Mouse (Mus musculus): ENCODE measurements around the gene Cnpy4.

The Cnpy4 gene

GRCm38 (mm10) chr5:138186950-138187638 lies at the start of gene Cnpy4, which contains the start of gene Taf6:
Gene Cnpy4, plus strand, starts transcription at chr5:138187485.
Gene Taf6, minus strand, starts transcription at chr5:138187451.
- DNase-seq (ENCODE audit: low spot score in 2 of 2) = peak; percentile 45 to 78

- DNase-seq (ENCODE audit: low spot score in 2 of 2) = peak in 1 of 2 experiments; percentile 12
Observed at GRCm38 (mm10) chr5:138137935-138138549, 49.2 kb upstream of the Cnpy4 start.

- DNase-seq (ENCODE audit: low spot score in 2 of 2) = no peak
Observed at GRCm38 (mm10) chr5:138138585-138138984, 48.7 kb upstream of the Cnpy4 start.

- DNase-seq (ENCODE audit: low spot score in 2 of 2) = no peak
Observed at GRCm38 (mm10) chr5:138154390-138154789, 32.9 kb upstream of the Cnpy4 start.

GRCm38 (mm10) chr5:138155443-138155976 lies 31.8 kb upstream of the Cnpy4 start, which contains the start of gene Zfp113:
Gene Zfp113, minus strand, starts transcription at chr5:138155744.
- DNase-seq (ENCODE audit: low spot score in 2 of 2) = peak; percentile 57 to 79

GRCm38 (mm10) chr5:138160224-138160762 lies 27.0 kb upstream of the Cnpy4 start:
- DNase-seq (ENCODE audit: low spot score in 2 of 2) = no peak

GRCm38 (mm10) chr5:138160842-138161665 lies 26.2 kb upstream of the Cnpy4 start, which contains the start of gene Cops6:
Gene Cops6, plus strand, starts transcription at chr5:138161071.
- DNase-seq (ENCODE audit: low spot score in 2 of 2) = peak; percentile 88 to 93

- DNase-seq (ENCODE audit: low spot score in 2 of 2) = no peak
Observed at GRCm38 (mm10) chr5:138163046-138163445, 24.2 kb upstream of the Cnpy4 start.

GRCm38 (mm10) chr5:138163610-138164009 lies 23.7 kb upstream of the Cnpy4 start:
- no peak for DNase-seq (ENCODE audit: low spot score in 2 of 2)

GRCm38 (mm10) chr5:138165594-138165993 lies 21.7 kb upstream of the Cnpy4 start:
- DNase-seq (ENCODE audit: low spot score in 2 of 2) = no peak

- DNase-seq (ENCODE audit: low spot score in 2 of 2) = peak; percentile 96 to 98
Observed at GRCm38 (mm10) chr5:138170936-138171561, 16.2 kb upstream of the Cnpy4 start.

GRCm38 (mm10) chr5:138171695-138172491 lies 15.4 kb upstream of the Cnpy4 start, which contains the start of the genes Ap4m1 and Mcm7:
Gene Ap4m1, plus strand, starts transcription at chr5:138172002.
Gene Mcm7, minus strand, starts transcription at chr5:138172422.
- peak; percentile 90 to 99 for DNase-seq (ENCODE audit: low spot score in 2 of 2)

- DNase-seq (ENCODE audit: low spot score in 2 of 2) = no peak
Observed at GRCm38 (mm10) chr5:138173217-138173616, 14.1 kb upstream of the Cnpy4 start.

GRCm38 (mm10) chr5:138187661-138188306 lies 499 bp downstream of the Cnpy4 start:
- peak in 1 of 2 experiments; percentile 54 for DNase-seq (ENCODE audit: low spot score in 2 of 2)

GRCm38 (mm10) chr5:138193771-138194727 lies 6.8 kb downstream of the Cnpy4 start, which contains the start of gene Mblac1:
Gene Mblac1, plus strand, starts transcription at chr5:138194314.
- DNase-seq (ENCODE audit: low spot score in 2 of 2) = peak; percentile 46 to 73

GRCm38 (mm10) chr5:138194755-138195345 lies 7.6 kb downstream of the Cnpy4 start:
- DNase-seq (ENCODE audit: low spot score in 2 of 2) = peak in 1 of 2 experiments; percentile 37

GRCm38 (mm10) chr5:138195463-138195862 lies 8.2 kb downstream of the Cnpy4 start:
- no peak for DNase-seq (ENCODE audit: low spot score in 2 of 2)

- DNase-seq (ENCODE audit: low spot score in 2 of 2) = no peak
Observed at GRCm38 (mm10) chr5:138199576-138199975, 12.3 kb downstream of the Cnpy4 start.
